Mouse (Mus musculus): ENCODE data around the gene Scamp3.

- TF ChIP-seq CTCF (IDR thresholded peaks at IDR 0.05; ENCODE audit: control insufficient read depth, insufficient read depth, low read length), result no peak
- no peak for TF ChIP-seq POLR2A (IDR thresholded peaks at IDR 0.05; ENCODE audit: borderline replicate concordance, control insufficient read depth, low read depth, low read length)
Observed at GRCm38 (mm10) chr3:89228836-89229235, 51.6 kb downstream of the Scamp3 start, which contains the start of gene Muc1.
